Mouse (Mus musculus) lung, postnatal 14 days (tissue): ENCODE measurements around the gene Mrpl22.
A peak's percentile ranks its signal among the peaks of the same experiment; 100 is the strongest.
"Not testable (repeated sequence)": the region's sequence is repeated elsewhere in the genome, so short reads cannot be mapped to it uniquely, and the experiment has no call there.

Source experiments
- DNase-seq: peaks from one replicate; pipeline ENCODE4 v3.0.0; 2021

Mrpl22 gene

DNA sequence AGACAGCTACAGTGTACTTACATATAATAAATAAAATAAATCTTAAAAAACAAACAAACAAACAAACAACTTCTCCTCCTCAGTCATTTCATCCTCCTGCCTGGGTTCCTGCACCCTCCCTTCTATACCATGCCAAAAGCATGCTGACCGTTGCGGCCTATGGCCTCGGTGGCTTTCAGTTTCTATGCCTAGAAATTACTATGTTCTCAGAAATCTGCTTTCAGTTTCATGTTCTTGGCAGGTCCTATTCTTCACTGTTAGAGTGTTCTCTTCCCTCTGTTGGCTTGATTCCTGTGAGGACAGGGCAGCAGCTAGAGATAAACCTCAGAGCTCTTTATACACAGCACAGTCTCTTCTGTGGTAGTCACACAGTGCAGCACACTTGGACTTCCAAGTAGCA lies 12.1 kb downstream of the Mrpl22 start:
- no peak for DNase-seq

DNA sequence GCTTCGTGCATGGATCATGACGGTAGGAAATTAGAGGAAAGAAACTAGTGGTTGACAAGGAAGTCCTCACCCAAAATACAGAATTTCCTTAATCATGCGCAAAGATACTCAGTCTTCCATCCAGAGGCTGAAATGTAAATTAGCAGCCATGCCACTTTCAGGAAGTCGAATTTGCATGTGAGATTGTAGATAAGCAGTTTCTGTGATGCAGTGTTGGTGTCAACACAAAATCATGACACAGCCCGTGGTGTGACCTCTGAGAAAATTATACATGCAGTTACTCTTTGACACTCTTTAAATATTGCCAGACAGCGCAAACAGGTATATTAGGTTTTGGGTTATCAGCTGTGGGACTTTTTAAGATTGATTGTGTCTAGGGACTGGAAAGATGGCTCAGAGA lies 18.2 kb downstream of the Mrpl22 start:
- no peak for DNase-seq

DNA sequence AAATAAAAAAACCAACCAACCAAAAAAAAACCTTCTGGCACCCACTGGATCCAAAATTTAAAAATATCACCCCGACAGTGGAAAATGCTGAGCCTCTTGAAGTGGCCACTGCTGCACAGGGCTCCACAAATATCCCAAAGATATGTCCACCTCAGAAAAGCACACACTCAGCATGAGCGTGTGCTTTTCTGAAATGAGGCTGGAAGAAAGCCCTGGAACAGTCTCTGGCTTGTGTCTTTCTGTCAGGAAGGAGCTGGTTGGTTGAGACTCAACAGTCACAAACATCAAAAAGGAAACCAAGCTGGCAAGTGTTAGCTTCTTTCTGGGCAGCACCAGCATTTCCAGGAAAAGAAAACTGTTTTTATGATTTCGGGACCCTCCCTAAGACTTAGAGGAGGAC lies 21.9 kb downstream of the Mrpl22 start:
- no peak for DNase-seq

DNA sequence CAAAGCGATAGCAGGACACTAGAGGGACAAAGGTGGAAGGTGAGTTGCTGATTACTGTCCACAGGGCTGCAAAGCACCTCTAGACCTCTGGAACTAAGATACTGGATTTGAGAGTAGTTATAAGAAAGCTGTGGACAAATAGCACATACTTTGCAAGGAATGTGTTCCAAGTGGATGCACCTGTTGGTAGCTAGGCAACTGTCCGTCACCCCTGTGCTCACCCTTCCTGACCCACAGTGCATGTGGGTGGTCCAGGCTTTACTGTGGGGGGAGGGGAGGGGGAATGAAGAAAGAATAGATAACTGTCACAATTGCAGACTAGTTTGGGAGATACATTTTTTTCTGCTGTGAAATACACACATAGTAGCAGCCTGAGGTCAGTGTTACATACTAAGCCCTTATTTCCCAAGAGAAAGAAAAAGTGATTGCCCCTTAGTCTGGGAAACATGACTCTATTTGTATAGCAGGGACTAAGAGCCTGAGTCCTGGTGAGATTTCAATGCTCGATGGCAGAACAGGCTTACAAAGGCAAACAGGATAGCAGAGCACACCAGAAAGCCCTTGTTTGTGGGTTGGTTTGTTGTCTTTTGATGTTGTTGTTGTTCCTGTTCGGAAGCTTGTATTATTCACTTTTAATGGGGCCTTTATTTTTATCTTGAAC lies 22.5 kb downstream of the Mrpl22 start:
- DNase-seq, result no peak

DNA sequence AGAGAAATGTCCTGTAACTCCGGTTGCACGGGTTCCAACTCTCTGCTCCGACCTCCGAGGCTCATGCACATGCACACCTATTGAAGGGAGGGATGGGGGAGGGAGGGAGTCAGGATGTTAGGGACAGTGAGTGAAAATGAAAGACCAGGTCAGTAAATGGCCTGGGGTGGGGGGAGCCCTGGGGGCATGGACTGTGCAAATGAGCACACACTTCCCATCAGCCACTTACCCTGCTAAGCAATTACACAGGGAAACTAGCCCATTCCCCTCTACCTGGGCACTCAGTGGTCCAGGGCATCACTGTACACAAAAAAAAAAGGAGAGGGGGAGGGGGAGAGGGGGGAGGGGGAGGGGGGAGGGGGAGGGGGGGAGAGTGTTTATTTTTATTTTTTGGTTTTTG lies 27.2 kb downstream of the Mrpl22 start:
- no peak for DNase-seq

DNA sequence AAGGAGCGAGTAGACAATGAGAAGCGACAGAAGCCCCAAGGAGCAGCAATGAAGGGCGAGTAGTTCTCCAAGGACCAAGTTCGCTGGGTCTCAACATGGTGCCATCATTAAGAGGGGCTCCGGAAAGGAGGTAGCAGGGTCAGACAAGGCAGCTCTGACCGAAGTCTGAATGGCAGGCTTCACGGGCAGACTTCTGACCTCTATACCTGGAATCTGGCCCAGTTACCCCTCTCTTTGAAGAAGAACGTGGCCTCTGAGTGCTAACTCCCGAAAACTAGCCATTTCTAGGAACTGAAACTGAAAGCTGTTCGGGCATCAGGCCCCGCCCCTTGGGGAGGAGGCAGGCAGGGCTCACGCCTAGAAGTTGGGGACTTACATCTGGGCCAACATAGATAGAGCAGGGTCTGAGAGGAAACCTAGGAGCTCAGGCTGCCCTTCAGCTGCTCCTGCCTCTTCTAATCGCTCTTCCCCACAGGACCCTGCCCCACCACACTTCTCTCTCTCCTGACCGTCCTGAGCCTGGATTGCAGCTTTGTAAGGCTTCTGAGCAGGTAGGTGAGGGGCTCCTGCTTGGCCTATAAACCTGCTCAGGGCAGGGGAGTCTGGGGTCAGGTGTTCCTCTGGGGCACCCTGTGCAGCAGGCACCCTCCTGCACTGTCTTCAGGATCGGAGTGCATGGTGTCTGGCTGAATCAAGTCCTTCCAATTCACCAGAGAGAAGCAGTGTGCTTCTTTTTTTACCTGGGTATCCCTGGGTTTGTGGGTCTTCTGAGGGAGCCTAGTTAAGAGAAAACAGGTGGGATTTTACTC lies 28.0 kb downstream of the Mrpl22 start, which contains the start of the genes Igtp and Irgm2:
Gene Igtp, plus strand, starts transcription at position 328 of the 809 bp plus-strand sequence.
Gene Irgm2, plus strand, starts transcription at position 390 of the 809 bp plus-strand sequence.
- peak; percentile 78 for DNase-seq

DNA sequence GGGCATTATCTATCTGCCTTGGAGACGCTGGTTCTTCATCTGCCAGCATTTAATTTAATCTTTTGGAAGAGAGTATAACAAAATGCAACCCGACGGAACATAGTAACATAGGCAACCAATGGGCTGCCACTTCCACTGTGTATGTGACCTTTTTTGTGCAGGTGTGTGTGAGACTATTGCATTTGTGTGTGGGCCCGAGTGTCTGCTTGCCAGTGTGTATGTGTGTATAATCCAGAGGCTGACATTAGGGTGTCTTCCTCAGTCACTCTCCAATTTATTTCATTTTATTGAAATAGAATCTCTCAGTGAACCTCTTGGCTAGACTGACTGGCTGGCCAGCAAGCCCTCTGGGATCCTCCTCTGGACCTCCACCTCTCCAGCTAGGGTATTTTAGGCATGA lies 28.8 kb downstream of the Mrpl22 start:
- DNase-seq, result no peak

DNA sequence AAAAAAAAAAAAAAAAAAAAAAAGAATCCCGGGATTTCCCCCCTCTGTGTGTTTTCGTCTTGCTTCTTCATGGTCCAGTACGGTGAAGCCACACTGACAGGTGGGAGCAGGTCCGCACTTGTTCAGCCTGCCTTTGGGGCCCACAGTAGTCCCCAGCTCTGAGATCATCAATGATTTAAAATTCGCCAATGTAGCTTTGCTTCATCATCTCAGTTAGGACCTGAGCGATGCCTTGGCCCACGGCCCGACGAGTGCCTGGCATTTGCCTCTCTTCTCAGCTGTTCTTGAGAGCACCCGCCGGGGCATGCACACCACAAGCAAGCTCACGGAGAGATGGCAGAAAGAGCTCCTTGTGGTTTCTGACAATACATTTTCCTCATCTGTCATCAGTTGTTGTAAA lies 29.6 kb downstream of the Mrpl22 start:
- DNase-seq, result no peak

DNA sequence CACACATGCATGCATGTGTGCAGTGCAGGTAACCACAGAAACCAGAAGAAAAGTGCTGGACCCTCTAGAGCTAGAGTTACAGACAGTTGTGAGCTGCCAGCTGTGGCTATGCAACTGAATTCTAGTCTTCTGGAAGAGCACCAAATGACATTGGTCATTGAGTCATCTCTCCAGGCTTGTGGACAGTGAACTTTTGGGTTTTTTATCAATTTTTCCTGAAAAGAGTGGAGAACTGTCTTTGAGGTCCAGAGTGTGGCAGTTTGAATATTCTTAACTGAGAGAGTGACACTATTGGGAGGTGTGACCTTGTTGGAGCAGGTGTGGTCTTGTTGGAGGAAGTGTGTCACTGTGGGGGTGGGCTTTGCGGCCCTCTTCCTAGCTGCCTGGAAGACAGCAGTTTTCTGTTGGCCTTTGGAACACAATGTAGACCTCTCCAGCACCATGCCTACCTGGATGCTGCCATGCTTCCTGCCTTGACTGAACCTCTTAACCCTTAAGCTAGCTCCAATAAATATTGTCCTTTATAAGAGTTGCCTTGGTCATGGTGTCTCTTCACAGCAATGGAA lies 38.9 kb downstream of the Mrpl22 start:
- no peak for DNase-seq

DNA sequence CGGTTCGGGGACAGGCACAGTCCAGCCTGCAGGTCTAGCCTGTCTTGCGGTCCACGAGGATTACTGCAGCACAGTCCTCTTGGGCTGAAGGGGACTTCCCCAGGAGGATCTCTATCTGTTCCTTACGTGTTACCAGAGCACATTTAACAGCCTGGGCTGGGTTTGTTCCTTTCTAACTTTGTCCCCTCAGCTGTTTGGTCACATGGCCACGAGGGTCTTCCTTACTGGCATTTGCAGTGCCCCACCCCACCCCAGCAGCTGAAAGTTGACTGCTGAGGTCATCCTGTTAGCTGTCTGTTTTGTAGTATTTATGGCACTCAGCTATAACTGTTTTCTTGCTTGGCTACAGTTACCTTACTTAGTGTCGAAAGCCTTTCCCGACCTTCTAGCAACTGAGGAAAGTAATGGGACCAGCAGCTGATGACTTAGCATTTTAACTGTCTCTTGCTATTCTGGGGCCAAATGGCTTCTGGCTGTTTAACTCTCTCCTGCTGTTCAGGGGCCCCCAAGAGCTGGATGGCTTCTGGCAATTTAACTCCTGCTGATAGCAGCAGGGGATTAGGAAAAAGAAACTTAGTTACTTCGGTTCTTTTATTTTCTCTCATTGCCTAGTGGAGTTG lies 39.7 kb downstream of the Mrpl22 start:
- no peak for DNase-seq

DNA sequence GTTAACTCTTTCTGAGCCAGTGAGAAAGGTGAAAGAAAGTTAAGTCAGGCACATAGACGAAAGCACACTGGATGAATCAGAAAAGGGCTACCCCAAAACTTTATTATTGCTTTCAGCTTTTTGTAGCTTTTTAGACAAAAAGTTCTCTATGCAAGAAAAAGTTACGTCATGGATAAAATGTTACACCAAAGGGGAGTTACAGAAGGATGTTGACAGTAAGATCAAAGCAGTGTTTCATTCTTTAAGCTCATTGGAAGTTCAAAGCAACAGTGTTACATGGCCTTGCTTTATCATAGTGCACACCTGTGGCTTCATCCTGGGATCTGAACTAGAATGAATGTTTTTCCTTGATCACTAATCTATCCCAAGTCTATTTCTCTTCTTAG lies 40.2 kb downstream of the Mrpl22 start:
- DNase-seq, result no peak

DNA sequence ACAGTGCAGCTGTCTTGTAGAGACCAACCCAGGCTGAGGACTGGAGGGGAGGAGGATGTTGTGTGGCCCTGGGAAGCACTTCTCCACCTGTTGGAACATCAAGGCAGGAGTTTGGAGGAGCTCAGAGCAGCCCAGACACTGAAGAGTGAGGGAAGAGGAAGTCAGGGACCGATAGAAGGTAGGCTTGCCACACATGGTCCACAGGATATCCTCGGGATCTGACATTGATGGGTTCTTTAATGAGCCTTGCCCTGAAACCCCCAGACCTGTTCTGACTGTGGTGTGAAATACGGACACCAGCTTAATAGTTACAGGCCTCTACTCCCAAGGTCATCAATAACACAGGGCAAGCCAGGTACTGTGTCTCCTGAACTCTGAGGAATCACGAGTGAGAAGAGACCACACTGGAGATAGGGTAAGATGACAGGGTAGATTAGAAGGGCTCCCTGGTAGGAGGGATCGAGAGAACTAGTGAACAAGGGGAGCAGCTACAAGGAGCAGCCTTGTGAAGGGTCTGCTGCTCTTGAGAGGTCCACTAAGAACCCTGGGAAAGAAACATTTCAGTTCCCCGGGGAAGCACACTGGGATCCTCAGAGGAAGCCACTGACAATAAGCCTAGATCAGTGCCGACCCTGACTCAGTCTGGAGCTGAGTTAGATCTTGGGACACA lies 42.3 kb downstream of the Mrpl22 start:
- DNase-seq, result no peak

DNA sequence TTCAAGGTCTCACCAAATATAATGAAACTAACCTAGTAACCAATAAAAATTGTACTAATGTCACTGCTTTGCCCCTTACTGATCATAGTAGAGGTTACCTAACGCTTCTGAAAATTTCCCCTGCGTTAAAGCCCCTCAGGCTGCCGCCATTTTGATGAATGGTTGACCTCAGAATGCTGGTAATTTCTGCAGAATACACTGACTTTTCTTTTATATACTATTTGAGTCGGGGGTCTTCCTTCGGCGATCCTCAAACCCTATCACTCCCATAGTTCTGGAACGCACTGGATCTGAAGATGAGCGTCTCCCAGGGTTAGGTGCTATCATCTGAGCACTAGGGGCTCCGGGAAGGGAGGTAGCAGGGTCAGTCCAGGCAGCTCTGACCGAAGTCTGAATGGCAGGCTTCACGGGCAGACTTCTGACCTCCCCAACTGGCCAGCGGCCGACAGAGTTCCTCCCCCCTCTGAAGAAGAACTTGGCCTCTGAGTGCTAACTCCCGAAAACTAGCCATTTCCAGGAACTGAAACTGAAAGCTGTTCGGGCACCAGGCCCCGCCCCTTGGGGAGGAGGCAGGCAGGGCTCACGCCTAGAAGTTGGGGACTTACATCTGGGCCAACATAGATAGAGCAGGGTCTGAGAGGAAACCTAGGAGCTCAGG lies 43.1 kb downstream of the Mrpl22 start:
- DNase-seq, result peak; percentile 87

DNA sequence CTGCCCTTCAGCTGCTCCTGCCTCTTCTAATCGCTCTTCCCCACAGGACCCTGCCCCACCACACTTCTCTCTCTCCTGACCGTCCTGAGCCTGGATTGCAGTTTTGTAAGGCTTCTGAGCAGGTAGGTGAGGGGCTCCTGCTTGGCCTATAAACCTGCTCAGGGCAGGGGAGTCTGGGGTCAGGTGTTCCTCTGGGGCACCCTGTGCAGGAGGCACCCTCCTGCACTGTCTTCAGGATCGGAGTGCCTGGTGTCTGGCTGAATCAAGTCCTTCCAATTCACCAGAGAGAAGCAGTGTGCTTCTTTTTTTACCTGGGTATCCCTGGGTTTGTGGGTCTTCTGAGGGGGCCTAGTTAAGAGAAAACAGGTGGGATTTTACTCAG lies 43.6 kb downstream of the Mrpl22 start:
- not testable (repeated sequence) for DNase-seq

DNA sequence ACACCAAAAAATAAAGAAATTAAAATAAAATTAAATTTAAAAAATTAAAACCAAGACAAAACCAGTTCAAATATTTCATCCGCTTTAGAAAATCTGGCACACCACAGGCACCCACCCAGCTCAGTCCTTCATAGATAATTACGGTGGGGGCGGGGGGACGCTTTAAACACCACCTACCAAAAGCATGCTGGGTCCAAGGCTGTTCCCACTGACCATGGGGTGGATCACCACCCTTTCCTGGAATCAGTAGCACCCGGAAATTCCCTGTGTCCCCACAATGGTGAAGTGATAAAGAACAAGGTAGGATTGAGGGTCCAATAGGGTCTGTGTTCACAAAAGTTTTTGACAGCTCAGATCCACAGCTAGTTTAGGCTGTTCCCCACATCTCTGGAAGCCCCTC lies 44.4 kb downstream of the Mrpl22 start:
- DNase-seq, result no peak

DNA sequence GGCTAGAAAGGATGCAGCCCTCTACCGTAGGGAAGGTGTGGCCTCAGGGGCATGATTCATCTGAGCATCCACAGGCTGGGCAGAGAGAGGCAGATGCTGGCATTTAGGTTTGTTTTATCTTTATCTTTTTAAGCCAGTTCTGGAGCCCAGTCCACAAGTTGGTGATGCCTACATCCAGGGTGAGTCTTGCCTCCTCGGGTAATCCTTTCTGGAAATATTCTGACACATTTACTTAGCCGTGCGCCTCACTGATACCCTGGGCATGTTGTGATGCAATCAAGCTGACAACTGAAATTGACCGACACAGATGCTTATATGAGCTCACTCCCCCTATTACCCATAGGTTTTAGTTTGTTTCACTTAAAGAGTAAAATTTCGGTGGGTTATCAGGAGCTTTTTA lies 45.4 kb downstream of the Mrpl22 start:
- DNase-seq, result no peak

DNA sequence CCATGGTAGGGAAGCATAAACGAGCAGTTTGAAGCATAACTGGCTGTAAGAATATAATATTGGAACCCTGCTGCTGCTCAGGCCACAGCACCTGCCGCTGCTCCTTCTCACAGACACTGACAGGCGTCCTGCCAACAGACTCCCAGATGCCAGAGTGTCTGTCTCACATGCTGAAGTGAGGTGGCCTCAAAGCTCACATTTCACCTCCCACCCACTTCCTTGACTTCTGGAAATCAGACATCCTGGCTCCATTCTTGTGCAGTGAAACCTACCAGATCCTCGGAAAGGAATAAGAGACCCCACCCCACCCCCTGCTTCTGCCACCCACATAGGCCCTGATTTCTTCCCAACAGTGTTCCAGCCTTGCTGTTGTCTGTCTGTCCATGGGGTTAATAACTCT lies 52.3 kb downstream of the Mrpl22 start:
- no peak for DNase-seq

DNA sequence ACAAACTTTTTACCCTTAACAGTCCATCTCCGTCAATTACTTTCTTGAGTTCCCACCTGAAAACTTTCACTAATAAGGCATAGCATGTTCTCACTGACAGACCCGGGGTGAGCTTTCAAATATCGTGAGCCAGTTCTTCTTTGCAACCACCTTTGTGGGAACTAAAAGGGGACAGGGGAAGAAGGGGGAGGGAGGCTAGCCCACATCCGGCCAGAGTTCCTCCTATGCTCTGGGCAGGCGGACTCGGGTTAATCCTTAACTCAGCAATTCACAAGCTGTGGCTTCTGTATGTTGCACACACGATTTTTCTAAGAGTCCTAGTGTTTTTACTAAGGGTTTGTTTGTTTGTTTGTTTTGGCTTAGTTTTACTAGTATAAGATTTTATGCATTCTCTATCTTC lies 52.9 kb downstream of the Mrpl22 start:
- peak; percentile 31 for DNase-seq

DNA sequence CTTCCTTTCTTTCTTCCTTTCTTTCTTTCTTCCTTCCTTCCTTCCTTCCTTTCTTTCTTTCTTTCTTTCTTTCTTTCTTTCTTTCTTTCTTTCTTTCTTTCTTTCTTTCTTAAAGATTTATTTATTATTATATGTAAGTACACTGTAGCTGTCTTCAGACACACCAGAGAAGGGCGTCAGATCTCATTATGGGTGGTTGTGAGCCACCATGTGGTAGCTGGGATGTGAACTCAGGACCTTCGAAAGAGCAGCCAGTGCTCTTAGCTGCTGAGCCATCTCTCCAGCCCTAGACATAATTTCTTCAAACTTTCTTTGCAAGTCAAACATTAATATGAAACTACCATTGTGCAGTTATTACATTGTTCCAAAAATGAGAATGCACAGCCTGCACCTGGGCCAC lies 53.4 kb downstream of the Mrpl22 start:
- not testable (repeated sequence) for DNase-seq

DNA sequence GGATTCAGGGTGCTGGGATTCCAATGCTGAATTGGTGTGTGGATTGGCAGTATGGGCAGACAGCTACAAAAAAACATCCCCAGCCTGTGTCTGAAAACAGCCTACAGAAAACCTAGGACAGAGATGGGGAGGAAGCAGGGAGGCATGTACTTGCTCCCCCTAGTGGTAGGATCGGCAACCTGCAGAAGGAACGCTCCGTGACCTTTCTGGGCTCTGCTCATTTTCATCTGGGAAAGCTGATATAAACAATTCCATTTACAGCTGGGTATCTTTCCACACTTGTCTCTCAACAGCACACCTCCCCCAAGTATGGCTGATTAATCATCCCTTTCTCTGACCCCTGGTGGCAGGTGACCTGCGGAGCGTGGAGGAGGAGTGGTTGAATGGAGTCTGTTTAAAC lies 54.2 kb downstream of the Mrpl22 start:
- DNase-seq, result peak; percentile 80

DNA sequence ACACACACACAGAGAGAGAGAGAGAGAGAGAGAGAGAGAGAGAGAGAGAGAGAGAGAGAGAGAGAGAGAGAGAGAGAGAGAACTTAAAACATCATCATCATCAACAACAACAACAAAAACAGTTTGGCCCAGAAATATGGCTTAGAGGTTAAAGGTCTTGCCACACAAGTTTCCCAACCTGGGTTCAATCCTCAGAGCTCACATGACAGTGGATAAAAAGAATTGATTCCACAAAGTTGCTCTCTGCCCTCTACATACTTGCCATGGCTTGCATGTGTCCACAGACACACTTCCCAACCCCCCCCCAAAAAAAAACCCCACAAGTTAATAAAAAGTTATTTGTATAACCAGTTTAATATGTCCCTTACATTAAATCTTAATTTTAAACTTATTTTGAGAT lies 55.0 kb downstream of the Mrpl22 start:
- no peak for DNase-seq

DNA sequence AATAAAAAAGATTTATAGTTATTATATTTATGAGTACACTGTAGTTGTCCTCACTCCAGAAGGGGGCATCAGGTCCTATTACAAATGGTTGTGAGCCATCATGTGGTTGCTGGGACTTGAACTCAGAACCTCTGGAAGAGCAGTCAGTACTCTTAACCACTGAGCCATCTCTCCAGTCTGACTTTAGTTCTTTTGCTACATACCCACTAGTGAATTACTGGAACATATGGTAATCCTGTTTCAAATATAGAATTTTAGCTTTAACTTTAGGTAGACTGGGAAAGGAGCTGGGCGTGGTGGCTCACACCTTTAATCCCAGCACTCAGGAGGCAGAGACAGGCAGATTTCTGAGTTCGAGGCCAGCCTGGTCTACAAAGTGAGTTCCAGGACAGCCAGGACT lies 56.6 kb downstream of the Mrpl22 start:
- DNase-seq, result not testable (repeated sequence)
